Mouse (Mus musculus) thymus, adult 2 months (tissue): ENCODE measurements around the gene Whamm. TPM values are rescaled to one million over a fixed set of nuclear protein-coding genes. Genes with fewer than 3 reads are reported as not detected.

Source experiments
- DNase-seq: peaks from one replicate; pipeline ENCODE4 v3.0.0; 2021
- H3K27ac ChIP-seq: fragments of 200-500 bp; 2 replicates; pipeline ENCODE4 v1.5.1; 2012; ENCODE audit warnings: low read length, control low read depth; ENCODE audit not compliant: control insufficient read depth, insufficient read depth
- H3K27me3 ChIP-seq: fragments of 200-500 bp; 2 replicates; pipeline ENCODE4 v1.6.1; 2012; ENCODE audit warnings: mild to moderate bottlenecking, low read length, moderate library complexity, mixed read lengths; ENCODE audit not compliant: control insufficient read depth, insufficient read depth
- H3K36me3 ChIP-seq: fragments of 200-500 bp; 2 replicates; pipeline ENCODE4 v1.6.1; 2012; ENCODE audit warnings: mild to moderate bottlenecking, low read length, moderate library complexity; ENCODE audit not compliant: control insufficient read depth, insufficient read depth
- H3K4me1 ChIP-seq: fragments of 200-500 bp; replicated peaks from 2 replicates; pipeline ENCODE4 v1.6.1; 2012; ENCODE audit warnings: low read length; ENCODE audit not compliant: control insufficient read depth, insufficient read depth
- H3K4me3 ChIP-seq: fragments of 200-500 bp; 2 replicates; pipeline ENCODE4 v1.5.1; 2012; ENCODE audit warnings: mild to moderate bottlenecking, low read length, control low read depth, moderate library complexity; ENCODE audit not compliant: control insufficient read depth, insufficient read depth
- CTCF ChIP-seq: fragments of 200-500 bp; IDR thresholded peaks from 2 replicates; pipeline ENCODE4 v1.5.1; 2012; ENCODE audit warnings: mild to moderate bottlenecking, control low read depth, low read length, moderate library complexity, borderline replicate concordance; ENCODE audit not compliant: control insufficient read depth, poor library complexity, insufficient read depth; ENCODE audit errors: extremely low read depth
- POLR2A ChIP-seq: fragments of 200-500 bp; IDR thresholded peaks from 2 replicates; pipeline ENCODE4 v1.6.1; 2012; ENCODE audit warnings: mild to moderate bottlenecking, low read length, control low read depth, moderate library complexity; ENCODE audit not compliant: control insufficient read depth, poor library complexity, insufficient read depth; ENCODE audit errors: extremely low read depth
- WGBS: fragments of 180-500 bp; shearing (Covaris S2); methylation state at CpG from one replicate; pipeline ENCODE4 v1.1.7; 2018; 5-methylcytosine and 5-hydroxymethylcytosine counted together
- polyA plus RNA-seq: library from polyadenylated mRNA; depleted of rRNA; stranded (reverse); fragments of >200 nt; gene quantifications from 2 replicates; pipeline ENCODE4 v1.2.3, GENCODE M21; 2012

Gene Whamm
- polyA plus RNA-seq, 1 experiment: 29.8 TPM

DNA sequence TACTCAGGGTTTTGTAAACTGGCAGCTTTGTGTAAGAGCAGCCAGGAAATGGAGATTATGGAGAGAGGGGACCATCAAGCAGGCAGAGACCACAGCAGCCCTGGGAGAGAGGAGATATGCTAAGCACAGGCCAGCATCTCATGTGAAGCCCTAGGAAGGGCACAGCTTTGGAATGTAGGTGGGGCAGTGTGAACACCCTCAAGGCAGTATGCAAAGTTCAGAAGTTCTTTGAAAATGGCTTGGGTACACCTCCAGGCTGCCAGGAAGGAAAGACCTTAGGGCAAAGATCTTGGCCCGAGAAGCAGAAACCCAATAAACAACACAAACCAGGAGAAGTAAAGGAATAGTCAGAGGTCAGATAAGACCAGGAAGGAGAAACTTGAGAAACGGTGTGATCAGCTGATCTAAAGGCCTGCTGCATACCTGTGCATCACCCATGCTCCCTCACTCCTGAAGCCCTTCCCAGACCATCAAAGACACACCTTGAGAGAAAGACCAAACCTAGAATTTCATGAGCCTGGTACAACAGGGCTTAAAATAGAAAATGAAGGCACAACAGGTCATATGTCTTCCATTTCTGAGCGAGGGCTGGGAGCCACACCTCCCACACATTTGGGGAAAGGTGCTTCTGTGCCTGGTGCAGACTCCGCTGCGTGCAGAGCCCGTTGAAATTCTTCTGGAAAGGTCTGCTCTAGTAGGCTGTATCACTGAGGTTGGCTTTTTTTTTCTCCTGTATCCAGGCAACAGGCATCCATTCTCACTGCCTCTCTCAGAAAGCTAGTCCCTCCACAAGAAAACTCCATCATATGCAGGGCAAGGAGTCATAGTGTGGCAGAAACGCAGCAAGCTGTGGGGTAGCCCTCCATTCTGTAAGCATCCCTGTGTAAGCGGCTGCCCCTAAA lies 28.6 kb downstream of the Whamm start:
- H3K36me3 ChIP-seq: peaks cover 16% of the 10 kb centered on the region
- no peak overlapping the region for H3K4me3 ChIP-seq
- H3K27me3 ChIP-seq: no peaks in the 10 kb centered on the region
- H3K27ac ChIP-seq: no peak overlapping the region
- 89% methylated on average over 8 of the region's 8 CpGs for WGBS
- H3K4me1 ChIP-seq: no peaks in the 10 kb centered on the region
- DNase-seq: no peak
- TF ChIP-seq POLR2A (no peak), CTCF (no peak)

DNA sequence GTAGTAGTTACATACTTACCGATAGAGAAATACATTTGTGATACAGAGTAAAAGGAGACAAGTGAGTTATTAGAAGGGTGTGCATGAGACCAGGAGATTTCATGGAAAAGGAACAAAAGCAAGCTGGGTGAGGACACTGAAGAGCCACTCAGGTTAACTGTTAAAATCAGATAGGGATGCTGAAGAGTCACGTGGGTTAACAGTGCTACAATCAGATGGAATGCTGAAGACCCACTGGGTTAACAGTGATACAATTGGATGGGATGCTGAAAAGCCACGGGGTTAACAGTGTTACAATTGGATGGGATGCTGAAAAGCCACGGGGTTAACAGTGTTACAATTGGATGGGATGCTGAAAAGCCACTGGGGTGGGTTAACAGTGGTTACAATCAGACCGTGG lies 33.9 kb downstream of the Whamm start:
- no peak for DNase-seq
- no peaks in the 10 kb centered on the region for H3K36me3 ChIP-seq
- no peaks in the 10 kb centered on the region for H3K4me1 ChIP-seq
- 83% methylated on average over 5 of the region's 5 CpGs for WGBS
- H3K27me3 ChIP-seq: no peaks in the 10 kb centered on the region; the same call in 1 of the 2 replicates
- no peak for TF ChIP-seq CTCF
- TF ChIP-seq POLR2A: no peak
- no peak overlapping the region for H3K4me3 ChIP-seq
- H3K27ac ChIP-seq: no peak overlapping the region

GRCm38 (mm10) chr7:81605489-81605888 lies 34.4 kb downstream of the Whamm start:
- Histone ChIP-seq H3K4me3 (no peak overlapping the region), H3K27me3 (no peaks in the 10 kb centered on the region; the same call in 1 of the 2 replicates), H3K36me3 (no peaks in the 10 kb centered on the region), H3K4me1 (no peaks in the 10 kb centered on the region), H3K27ac (no peak overlapping the region)
- no peak for DNase-seq
- no peak for TF ChIP-seq POLR2A
- no peak for TF ChIP-seq CTCF
- 84% methylated on average over 4 of the region's 4 CpGs for WGBS

DNA sequence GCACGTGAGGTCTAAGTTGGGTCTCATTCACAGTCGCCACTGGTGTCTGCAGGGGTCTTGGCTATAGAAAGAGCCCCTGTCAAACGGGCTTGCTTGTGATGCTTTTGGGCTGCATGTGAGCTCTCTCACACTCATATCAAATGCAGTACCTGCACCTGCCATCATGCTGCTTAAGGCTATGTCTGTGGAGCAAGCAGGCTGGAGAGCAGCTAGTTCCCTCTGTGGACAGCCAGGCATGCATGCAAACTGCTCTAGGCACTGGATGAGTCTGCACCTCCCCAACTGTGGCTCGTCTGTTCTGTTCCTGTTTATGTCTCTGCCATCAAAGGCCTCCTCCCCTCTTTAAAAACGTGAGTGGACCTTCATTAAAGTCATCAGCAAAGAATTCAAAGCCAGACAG lies 35.4 kb downstream of the Whamm start:
- DNase-seq: no peak
- no peak overlapping the region for H3K4me3 ChIP-seq
- no peaks in the 10 kb centered on the region for H3K4me1 ChIP-seq
- no peaks in the 10 kb centered on the region; the same call in 1 of the 2 replicates for H3K27me3 ChIP-seq
- H3K27ac ChIP-seq: no peak overlapping the region
- no peaks in the 10 kb centered on the region for H3K36me3 ChIP-seq
- no peak for TF ChIP-seq CTCF
- TF ChIP-seq POLR2A: no peak
- WGBS: 53% methylated on average over 5 of the region's 5 CpGs

GRCm38 (mm10) chr7:81610125-81610524 lies 39.1 kb downstream of the Whamm start:
- Histone ChIP-seq H3K4me3 (no peak overlapping the region), H3K27ac (no peak overlapping the region), H3K4me1 (no peaks in the 10 kb centered on the region), H3K27me3 (no peaks in the 10 kb centered on the region; the same call in 1 of the 2 replicates), H3K36me3 (no peaks in the 10 kb centered on the region)
- WGBS: 62% methylated on average over 18 of the region's 18 CpGs
- peak; percentile 19 for DNase-seq
- TF ChIP-seq POLR2A (no peak), CTCF (no peak)

GRCm38 (mm10) chr7:81612856-81613635 lies 42.0 kb downstream of the Whamm start:
- H3K36me3 ChIP-seq: no peaks in the 10 kb centered on the region

More at GRCm38 (mm10) chr7:81612856-81613635, 42.0 kb downstream of the Whamm start:
- no peak for DNase-seq
- TF ChIP-seq POLR2A (no peak), CTCF (no peak)
- Histone ChIP-seq H3K27ac (no peak overlapping the region), H3K27me3 (no peaks in the 10 kb centered on the region; the same call in 1 of the 2 replicates), H3K4me3 (no peak overlapping the region), H3K4me1 (no peaks in the 10 kb centered on the region)
- 92% methylated on average over 13 of the region's 13 CpGs for WGBS
